Mouse (Mus musculus): ENCODE data around the gene Vwc2.

Gene Vwc2

GRCm38 (mm10) chr11:11242694-11243377, 128.8 kb downstream of the Vwc2 start:
- no peak for DNase-seq

GRCm38 (mm10) chr11:11257348-11257747, 143.3 kb downstream of the Vwc2 start:
- DNase-seq, result no peak

- DNase-seq, result no peak
Observed at GRCm38 (mm10) chr11:11280128-11280527, 166.1 kb downstream of the Vwc2 start.

GRCm38 (mm10) chr11:11283512-11283911, 169.5 kb downstream of the Vwc2 start:
- no peak for DNase-seq
